Mouse (Mus musculus): ENCODE data around the gene Ttc28.
"Not testable (repeated sequence)": the region's sequence is repeated elsewhere in the genome, so short reads cannot be mapped to it uniquely, and the experiment has no call there.

Ttc28 gene

DNA sequence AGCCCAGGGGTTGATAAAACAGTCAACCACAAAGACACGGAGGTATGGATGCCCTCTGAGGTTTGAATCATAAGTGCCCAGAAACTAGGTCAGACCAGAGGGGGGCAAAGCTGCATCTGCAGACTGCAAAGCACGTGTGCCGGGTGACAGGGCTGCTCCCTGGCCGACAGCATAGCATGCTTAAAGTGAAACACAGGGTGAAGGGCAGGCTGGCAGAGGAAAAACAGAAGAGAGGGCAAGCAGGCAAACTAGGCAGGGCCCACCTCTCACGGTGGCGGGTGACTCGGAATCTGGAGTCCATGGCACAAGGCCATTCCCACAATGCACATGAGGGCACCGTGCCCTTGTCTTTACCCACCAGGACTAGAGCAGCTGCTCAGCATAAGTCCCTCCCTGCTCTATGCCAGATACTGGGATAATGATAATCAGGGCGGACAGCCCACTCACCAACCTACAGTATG is 357.6 kb downstream of the Ttc28 start:
- DNase-seq (ENCODE audit: low spot score in 2 of 2), result no peak

DNA sequence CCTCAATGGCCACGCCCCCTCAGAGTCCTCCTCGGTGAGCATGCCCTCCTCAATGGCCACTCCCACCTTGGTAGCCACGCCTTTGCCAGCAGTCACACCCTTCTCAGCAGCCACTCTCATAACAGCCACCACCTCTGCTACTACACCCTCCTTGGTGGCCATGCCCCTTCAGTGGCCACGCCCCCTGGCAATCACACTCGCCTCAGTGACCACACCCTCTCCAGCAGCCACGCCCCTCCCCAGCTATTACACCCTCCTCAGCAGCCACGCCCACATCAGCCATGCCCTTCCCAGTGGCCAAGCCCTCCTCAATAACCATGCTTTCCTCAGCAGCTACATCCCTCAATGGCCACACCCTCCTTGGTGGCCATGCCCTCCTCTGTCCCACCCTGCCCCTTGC is 359.6 kb downstream of the Ttc28 start:
- no peak for DNase-seq (ENCODE audit: low spot score in 2 of 2)

DNA sequence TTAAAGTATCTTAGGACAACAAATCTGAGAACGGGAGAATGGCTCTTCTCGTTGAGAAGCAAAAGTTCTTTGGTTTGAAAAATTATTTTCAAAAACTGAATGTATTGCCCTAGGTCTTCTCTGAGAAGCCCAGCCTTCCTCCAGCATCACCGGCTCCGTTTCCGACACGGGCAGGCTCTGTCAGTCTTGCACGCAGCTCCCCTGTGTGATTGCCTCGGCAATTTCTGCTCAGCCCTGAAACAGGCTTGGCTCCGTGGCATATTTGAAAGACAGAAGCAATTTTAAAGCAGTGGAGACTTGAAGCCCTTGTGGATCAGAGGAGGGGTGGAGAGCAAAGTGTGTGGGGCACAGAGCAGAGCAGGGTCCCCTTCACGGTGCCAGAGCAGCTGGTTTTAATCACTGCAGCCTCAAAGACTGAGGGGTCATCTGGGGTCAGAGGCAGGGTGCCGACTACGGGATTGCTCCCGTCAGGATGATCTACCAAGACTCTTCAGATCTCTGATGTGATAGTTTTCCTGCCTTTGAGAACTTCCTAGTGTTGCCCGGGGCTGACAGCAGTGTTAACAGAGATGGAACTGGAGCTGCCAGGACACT is 363.9 kb downstream of the Ttc28 start:
- DNase-seq (ENCODE audit: low spot score in 2 of 2), result no peak

DNA sequence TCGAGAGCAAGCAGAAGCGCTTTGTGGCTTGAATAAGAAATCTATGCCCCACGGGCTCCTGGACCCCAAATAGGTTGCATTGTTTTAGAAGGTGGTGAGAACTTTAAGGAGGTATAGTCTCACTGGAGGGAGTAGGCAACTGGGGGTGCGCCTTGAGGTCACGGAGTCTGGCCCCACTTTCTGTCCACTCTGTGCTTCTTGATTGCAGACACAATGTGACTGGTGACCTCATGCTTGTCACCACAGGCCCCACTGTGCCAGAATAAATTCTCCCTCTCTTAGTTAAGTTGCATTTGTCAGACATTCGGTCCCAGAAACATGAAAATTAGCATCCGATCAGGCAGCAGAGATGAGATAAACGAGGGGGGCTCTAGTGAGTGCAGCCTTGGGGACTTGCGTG is 364.5 kb downstream of the Ttc28 start:
- DNase-seq (ENCODE audit: low spot score in 2 of 2), result no peak

DNA sequence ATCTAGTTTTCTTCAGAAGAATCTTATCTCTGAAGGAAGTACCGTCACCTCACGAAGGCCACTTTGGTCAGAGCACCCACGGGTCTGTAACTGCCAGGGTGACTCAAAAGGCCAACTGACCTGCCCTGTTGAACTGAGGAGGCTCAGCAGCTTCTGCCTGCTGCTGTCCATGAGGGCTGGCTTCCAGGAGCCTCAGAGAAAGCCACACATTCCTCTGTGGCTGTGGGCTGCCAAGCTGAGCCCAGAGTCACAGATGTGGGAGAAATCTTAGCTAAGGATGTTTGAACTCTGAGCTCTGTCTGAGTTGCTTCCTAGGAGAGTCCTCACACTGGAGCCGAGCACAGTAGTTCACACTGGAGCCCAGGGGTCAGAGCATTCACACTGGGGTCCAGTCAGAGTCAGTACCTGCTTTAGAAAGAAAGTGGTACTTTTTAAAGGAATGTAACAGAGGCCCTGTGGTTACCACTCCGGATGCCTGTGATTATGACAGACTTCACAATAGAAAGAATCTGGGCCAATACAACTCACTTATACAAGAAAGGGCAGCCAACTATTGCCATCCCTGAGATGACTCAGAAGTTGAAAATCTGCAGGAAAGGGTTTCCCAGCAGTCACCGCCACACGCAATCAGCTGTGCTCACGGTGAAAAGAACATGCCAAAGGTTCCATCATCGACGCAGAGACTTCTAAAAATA is 368.1 kb downstream of the Ttc28 start:
- no peak for DNase-seq (ENCODE audit: low spot score in 2 of 2)

DNA sequence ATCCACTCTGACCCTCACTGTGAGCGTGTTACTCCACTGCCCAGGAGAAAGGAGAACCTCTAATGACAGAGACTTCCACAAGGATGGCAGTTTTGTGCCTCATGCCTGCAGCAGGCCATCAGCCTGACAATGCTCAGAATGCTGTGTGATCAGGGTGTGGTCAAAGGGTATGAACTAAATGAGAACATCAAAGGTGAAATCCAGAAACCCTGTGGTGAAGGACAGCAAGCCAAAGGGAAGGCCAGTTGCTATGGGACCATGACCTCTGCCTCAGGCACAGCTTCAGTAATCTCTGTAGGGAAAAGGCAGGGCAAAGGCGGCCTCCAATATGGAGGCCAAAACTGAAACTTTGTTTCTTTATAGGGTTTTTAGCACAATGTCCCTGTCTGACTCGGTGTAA is 372.5 kb downstream of the Ttc28 start:
- DNase-seq (ENCODE audit: low spot score in 2 of 2), result no peak

DNA sequence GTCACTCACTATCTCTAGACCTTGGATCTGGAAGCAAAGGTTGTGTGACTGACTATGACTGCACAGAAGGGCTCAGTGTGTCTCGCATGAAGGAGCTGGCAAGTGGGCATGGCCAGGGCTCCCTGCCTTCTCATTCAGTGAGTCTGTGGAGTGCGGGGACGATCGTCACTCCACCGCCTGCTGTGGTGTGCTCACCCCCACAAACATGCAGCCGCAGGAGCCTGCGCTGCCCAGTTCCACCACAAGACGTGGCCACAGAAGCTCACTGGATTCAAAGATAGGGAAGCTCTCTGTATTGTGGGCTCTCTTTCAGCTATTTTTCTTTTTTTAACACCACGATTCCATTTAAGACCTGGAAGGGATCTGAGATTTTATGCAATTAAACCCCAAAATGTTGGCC is 374.8 kb downstream of the Ttc28 start:
- DNase-seq (ENCODE audit: low spot score in 2 of 2), result no peak

DNA sequence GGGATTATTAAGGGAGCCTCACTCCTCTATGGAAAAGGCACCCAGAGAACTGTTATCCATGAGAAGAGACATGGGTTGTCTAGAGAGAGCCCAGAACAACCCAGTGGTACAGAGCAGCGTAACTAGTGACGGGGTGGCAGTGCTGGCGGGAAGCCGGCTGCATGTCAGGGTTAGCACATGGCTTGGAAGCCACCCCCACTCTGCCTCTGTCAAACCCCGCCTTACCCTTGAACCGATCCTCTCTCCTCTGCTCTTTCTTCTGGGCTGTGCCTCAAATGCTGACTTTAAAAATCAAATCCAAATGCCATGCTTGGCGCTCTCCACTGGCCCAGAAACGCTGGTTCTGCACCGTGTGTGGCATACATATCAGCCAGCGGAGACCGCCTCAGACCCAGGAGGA is 375.2 kb downstream of the Ttc28 start:
- DNase-seq (ENCODE audit: low spot score in 2 of 2), result no peak

DNA sequence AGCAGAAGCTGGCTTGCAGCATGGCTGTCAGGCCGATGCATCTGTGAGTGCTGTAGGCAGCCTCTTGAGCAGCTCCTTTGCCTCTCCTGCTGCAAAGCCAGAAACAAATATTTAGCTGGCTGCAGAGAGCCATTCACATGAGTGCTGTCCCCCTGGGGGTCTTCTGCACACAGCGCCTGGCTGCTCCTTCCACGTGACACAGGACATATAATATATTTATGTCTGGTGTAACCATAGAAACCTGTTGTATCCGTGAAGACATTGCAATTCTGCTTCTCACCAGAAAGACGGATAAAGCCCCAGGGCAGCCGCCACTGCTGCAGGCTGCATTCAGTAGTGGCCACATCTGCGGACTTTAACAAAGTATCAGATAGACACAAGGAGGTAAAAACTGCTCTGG is 376.6 kb downstream of the Ttc28 start:
- DNase-seq (ENCODE audit: low spot score in 2 of 2), result no peak

DNA sequence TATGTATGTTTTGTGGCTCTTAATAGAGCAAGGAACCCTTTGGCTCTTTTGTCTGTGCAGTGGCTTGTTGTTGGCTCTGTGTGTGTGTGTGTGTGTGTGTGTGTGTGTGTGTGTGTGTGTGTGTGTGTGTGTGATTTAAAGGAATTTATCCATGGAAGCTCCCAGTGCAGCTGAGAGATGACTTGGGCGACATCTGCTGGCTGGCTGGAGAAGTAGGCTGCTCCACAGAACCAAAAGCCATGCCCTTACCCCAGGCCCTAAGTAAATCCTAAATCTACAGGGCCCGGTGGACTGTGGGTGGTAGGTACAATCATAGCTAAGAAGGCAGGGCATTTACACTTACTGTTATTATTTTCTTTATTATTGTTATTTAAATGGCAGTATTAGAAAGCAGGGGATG is 377.5 kb downstream of the Ttc28 start:
- DNase-seq (ENCODE audit: low spot score in 2 of 2), result peak in 1 of 2 experiments; percentile 70

DNA sequence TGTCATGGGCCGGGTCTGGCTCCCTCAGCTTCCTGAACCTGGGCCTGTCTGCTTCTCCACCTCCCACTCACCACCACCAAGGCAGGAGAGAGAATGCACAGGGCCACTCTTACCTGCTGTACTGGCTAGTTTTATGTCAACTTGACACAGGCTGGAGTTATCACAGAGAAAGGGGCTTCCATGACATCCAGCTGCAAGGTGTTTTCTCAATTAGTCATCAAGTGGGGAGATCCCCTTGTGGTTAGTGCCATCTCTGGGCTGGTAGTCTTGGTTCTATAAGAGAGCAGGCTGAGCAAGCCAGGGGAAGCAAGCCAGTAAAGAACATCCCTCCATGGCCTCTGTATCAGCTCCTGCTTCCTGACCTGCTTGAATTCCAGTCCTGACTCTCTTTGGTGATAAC is 381.6 kb downstream of the Ttc28 start:
- not testable (repeated sequence) for DNase-seq (ENCODE audit: low spot score in 2 of 2)

DNA sequence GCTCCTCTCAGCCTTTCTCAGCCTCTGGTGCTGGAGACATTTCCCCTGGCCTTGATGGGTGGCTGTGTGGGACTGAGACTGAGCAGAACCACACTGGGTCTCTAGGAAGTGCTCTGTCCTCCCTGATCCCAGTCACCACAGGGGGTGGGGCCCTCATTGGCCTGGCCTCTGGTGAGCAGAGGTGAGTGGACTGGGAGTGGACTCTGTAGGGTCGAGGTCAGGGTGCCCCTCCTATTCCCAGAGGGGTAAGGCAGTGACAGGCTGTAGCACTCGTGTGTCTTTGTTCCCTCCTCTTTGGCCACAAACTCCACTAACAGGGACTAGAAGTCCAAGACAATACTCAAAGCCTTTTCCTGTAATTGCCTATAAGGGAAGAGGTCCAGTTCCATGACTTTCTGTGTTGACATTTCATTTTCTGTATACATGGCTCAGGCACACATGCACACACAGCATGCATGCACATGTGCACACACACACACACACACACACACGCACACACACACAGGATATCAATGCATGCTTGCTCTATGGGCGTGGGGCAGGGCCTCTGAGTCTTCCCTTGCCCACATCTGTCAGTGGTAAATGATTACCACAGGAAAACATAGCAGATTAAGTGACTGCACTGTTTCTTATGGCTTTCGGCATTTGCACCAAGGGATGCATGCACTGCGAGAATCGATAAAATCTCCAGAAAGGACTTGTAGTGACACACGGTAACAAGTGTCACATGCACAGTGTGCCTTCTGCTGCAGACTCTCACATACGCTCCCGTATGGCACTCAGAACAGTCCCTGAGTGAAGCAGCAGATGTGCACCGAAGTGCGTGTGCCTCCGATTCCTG is 382.4 kb downstream of the Ttc28 start:
- DNase-seq (ENCODE audit: low spot score in 2 of 2), result no peak

DNA sequence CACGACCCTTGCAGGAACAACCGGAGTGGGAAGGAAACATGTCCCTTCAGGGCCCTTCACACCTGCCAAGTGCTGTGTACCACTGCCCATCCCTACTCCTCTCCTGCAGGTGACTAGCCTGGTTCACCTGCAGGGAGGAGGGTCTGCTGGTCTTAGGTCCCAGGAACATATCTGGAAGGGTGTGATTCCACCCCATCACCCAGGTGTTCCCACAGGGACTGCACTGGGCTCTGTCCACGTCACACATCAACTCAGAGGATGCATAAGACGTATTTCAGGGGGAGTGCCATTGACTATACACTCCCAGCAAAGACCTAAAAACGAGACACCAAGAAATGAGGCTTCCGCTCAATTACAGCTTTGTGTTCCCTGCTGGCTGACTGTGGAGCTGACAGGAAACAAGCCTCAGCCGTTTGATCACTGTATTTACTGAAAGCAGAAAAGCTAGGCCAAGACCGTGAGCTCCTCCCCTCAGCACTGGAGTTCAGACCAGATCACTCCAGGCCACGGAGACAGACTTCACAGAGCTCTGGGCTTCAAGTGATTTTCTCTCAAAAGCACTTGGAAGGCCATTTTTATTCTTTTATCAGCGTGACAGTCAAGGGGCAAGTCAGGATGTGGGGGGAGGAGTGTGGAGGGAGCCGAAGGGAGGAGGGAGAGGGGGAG is 383.1 kb downstream of the Ttc28 start:
- DNase-seq (ENCODE audit: low spot score in 2 of 2), result no peak

DNA sequence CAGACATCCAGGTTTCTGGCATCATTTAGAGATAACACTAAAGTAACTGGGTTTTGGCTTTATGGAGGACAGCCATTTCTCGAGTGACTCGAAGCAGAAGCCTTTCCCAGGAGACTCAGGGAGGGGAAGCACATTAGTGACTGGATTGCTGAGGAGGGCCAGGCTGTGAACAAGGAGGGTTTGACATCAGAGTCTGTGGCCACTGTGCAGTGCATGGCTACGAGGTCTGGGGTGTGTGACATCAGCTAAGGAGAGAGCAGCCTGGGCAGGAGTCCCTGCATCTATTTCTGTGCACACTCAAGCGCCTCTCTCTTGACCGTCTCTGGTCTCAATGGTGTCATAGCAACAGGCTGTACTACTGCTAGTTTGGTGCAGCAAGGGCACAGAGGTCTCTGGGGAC is 383.8 kb downstream of the Ttc28 start:
- no peak for DNase-seq (ENCODE audit: low spot score in 2 of 2)

DNA sequence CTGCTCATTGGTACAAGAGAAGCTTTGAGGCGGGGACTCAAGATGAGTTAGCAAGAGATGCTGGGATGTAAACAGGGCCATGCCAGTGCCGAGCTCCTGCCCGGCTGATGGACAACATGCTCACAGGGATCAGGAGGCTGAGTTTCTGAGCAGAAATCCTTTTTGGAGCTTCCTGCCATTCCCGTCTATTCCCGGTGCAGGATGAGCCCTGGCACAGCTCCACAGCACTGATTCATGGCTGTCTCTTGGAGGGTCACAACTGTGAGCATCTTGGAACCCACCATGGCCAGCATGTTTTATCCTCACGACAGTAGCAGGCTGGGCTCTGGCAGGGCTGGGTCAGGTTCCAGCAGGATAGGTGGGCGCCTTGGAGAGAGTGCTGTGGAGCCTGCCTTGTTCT is 384.9 kb downstream of the Ttc28 start:
- DNase-seq (ENCODE audit: low spot score in 2 of 2), result no peak

DNA sequence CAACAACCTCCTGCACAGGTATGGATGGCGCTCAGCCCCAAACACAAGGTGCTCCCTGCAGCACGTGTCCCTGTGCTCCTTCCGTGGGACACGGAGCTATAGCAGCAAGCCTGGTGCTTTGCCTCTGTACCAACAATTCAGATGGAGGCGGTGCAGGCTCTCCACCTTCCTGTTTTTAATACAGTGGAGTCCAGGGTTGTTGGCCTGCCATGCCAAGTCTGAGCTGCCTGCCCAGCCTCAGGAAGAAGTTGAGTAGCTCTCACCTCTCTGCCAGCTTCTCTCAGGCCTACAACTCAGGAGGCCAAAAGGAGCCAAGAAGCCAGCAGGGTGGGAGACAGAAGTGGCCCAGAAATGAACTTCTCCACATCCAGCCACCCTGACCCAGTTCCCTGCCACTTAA is 387.1 kb downstream of the Ttc28 start:
- DNase-seq (ENCODE audit: low spot score in 2 of 2), result no peak

DNA sequence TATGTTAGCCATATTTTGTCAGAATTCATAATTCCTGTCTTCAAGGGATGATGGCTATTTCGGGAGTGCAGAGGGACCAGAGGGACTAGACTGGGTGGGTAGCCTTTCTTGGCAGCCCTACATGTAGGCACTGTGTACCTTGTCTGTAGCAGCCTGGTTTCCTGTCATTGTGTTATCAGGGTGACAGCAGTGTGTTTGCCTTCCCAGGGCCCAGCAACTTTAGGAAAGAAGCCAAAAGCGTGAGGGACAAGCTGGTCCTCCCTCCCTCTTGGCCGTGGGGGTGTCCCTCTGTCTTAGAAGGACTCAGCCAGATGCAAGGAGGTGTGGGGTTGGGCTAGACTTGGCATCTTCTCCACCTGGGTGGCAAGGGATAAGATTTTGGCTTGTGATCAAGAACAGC is 387.5 kb downstream of the Ttc28 start:
- DNase-seq (ENCODE audit: low spot score in 2 of 2), result no peak

DNA sequence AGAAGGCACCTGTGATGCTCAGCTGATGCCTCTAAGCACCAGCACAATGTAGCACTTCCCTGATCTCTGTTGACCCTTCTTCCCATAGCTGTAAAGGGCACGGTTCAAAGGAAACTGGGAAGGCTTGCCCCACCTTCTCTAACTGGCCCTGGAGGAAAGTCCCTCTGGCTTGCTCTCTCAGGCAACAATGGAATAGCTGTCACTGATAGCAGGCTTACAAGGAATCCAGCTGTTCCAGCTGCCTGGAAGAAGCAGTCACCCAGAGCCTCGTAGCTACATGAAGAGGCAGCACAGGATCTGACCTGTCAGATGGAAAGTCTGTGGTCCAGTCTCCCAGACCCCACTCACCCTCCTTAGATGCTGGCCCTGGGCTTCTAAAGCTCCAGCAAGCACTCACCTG is 389.2 kb downstream of the Ttc28 start:
- DNase-seq (ENCODE audit: low spot score in 2 of 2), result no peak

DNA sequence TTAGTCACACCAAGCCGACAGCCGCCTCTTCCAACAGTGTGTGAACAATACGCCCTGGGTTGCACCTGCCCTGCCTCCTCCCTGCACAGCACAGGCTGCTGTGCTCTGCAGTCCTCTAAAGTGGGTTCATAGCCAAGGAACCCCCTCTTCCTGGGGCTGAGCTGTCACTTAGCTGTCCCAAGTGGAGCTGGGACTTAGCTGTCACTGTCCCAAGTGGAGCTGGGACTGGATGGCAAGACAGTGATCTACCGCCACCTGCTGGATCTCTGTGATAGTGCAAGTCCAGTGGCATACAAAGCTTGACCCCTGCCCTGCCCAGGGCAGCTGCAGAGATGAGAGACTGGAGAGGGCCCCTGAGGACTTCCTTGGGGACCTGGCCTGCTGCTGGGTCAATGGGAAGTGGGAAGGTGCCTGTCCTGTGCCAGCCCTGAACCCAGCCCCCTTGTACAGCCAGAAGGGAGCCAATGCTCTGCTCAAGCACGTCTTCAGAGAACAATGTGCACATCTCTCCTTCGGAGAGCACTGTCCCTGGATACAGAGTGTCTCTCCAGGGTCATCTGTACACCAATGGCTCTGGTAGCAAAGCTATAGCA is 390.1 kb downstream of the Ttc28 start:
- DNase-seq (ENCODE audit: low spot score in 2 of 2), result peak in 1 of 2 experiments; percentile 59

DNA sequence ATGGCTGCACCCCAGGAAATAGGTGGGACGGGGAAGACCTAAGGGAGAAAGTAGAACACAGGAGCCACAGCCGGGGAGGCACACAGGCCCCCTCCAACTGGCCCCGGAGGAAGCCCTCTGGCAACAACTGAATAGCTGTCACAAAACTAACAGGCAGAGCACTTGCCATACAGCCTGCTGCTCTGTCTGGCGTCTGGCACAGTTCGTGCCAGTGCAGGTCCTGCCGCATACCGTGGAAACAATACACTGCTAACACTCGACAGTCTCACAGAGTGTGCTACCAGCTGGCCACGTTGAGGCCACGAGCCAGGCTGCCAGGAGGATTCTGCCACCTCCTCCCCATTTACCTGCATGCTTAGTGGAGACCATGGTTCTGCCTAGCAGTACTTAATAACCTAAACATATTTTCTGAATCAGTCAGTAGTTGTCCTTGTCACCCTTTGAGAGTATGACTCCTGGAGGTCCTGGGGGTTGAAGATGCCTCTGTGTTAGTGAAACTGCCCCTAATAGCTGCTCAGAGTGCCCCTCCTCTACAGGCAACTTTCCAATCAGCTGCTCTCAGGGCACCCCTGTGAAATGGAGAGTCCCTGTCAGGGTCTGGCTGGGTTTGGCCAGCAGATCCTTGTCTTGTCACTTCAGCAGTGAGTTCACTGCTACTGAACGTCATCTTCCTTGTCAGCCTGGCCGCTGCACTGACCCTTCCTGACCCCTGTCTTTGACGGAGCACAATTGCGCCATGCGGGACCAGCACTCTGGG is 390.8 kb downstream of the Ttc28 start:
- no peak for DNase-seq (ENCODE audit: low spot score in 2 of 2)

DNA sequence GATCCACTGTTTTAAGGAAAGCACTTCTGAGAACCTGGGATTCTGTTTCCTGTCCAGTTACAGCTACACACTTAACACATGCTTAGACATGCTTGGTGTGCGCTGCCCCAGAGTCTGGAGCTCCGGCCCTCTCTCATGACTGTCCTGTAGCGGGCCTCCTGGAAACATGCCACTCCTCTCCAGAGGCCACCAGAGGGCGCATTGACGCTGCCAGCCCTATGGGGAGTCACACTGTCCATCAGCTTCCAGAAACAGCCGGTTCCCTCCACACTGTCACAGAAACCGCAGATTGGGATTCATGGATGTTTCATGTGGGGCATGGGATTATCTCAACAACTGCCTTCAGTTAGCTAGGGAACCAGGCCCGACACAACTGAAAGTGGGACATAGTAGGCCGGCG is 394.0 kb downstream of the Ttc28 start:
- DNase-seq (ENCODE audit: low spot score in 2 of 2), result peak in 1 of 2 experiments; percentile 83
